Mouse (Mus musculus) small intestine, adult 2 months (tissue): ENCODE measurements around the gene Pigx.

Experiments
- CTCF ChIP-seq: fragments of 200-500 bp; IDR thresholded peaks from 2 replicates; pipeline ENCODE4 v1.5.1; 2012; ENCODE audit warnings: low read depth, mild to moderate bottlenecking, control low read depth, inconsistent platforms, low read length, moderate library complexity, mixed read lengths; ENCODE audit not compliant: insufficient replicate concordance, insufficient read length; ENCODE audit errors: extremely low read depth
- POLR2A ChIP-seq: fragments of 200-500 bp; IDR thresholded peaks from 2 replicates; pipeline ENCODE4 v1.6.1; 2012; ENCODE audit warnings: low read depth, mild to moderate bottlenecking, control low read depth, inconsistent platforms, low read length, moderate library complexity

DNA sequence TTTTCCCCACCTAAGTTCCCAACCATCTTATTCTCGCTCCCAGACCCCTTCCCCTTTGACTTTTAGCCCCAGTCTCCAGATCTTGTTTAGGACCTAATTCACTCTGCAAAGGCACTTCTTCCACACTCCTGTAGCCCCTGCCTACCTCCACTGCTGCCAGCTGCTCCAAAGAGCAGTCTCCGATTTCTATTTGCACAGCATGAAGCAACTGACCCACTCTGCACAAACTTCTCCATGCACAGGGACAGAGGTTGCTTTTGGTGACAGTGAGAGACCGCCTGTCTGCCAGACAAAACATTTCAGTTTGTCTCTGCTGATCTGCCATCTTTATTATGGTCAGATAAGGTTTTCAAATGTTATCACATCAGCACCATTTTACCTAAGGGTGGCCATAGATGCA is 33.6 kb upstream of the Pigx start:
- TF ChIP-seq CTCF (no peak), POLR2A (no peak)
